Mouse (Mus musculus): ENCODE measurements around the gene Aqp6. TPM values are rescaled to one million over a fixed set of nuclear protein-coding genes. Genes with fewer than 3 reads are reported as not detected.

Gene Aqp6
- total RNA-seq, 2 experiments from 2014 or later = 0.25 TPM; not detected in 1

GRCm38 (mm10) chr15:99648326-99648725, 47.1 kb downstream of the Aqp6 start:
- no peak for DNase-seq

GRCm38 (mm10) chr15:99649067-99649761, 48.0 kb downstream of the Aqp6 start:
- no peak for DNase-seq

DNA sequence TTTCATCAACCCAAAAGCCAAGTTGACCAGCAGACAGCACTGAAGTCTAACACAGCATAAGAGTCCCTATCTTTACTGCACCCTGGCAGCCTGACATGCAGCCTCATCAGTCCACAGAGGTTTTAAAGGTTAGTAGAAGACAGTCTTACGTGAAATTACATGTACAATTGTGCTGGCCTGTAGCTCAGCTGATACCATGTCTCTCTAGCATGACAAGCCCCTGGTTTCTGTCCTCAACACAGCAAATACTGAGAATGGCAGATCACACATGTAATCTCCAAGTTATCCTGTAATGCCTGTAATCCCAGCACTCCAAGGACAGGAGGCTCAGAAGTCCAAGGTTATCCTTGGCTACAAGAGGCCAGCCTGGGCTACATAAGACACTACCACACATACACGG, 49.1 kb downstream of the Aqp6 start:
- DNase-seq = no peak

DNA sequence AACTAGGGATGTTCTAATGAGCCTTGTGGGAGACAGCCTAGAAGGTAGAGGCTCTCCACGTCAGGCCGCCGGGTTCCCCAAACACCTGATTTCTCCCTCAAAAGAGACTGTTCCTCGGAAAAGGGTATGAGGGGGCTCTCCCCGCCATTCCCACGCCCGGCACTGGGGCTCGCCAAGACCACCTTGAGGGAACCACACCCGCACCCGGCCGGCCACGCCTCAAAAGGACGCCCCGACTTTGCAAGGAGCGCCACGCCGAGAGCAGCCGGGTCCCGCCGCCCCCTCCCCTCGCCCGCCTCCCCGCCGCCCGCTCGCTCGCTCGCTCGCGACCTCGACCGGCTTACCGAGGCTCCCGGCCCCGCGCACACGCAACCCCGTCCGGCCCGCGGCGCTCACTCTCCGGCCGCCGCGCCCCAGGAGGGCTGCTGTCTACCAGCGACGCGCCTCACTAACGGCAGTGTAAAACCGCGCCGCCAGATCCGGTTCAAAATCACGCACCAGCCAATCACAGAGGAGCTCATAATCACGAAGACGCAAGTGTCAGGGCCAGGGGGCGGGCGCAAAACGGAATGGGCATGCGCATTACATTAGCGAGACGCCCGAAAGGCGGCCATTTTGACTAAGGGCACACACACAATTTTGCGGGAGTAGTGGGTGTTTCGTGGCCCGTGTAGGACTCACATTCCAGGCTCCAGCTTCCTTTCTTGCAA, 50.1 kb downstream of the Aqp6 start, which contains the start of gene Racgap1:
TSS of gene Racgap1 (minus strand) at position 494 of the 710 bp plus-strand sequence.
- DNase-seq = peak; percentile 97 to 98

DNA sequence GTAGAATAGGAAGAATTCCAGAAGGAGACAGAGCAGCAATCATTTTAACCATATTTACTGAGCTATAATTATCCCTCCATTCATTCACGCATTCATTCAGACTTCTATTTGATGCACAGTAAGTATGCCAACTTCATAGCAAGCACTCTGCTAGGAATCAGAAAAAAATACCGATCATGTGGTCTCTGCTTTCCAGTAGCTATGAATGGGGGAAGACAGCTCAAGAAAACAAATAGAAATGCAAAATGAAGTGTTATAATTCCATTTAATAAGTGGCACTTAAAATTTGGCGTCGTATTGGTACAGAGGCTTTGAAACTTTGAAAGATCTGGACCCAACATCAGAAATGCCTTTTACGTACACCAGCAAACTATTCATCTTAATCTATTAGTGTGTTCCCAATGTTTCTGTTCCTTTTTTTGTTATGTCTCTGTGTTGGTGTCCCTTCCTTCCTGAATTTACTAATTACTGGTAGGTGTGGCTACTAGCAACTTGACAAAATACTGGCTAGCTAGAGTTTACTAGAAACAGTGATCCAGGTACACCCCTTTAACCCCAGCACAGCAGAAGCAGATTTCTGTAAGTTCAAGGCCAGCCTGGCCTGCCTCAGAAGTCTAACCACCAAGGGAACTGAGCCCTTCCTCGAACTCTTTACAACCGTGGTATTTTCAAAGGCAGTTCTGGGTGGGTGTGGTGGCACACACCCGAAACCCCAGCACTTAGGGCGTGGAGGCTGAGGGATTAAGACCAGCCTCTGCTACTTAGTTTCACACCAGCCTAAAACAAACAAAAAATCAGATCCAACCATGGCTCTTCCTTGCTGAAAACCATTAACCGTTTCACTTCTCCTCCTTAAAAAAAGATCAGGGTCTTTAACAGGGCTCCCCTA, 51.0 kb downstream of the Aqp6 start:
- no peak for DNase-seq

DNA sequence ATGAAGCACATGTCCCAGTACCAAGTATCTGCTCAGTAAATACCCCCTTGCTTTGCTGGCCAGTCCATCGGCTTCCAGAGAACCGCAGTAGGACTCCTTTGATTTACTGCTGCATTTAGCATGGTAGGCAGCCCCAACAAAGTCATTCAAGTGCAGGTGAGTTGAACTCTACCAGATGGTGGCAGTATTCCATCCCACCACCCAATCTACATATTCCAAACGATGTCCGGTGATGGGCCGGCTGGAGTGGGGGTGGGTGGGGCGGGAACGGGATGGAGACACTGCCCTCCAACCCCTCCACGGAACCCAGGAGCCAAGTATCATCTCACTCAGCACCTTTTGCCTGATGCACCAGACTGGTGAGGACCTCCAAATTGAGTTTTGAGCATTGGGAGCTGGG, 52.1 kb downstream of the Aqp6 start:
- no peak for DNase-seq

DNA sequence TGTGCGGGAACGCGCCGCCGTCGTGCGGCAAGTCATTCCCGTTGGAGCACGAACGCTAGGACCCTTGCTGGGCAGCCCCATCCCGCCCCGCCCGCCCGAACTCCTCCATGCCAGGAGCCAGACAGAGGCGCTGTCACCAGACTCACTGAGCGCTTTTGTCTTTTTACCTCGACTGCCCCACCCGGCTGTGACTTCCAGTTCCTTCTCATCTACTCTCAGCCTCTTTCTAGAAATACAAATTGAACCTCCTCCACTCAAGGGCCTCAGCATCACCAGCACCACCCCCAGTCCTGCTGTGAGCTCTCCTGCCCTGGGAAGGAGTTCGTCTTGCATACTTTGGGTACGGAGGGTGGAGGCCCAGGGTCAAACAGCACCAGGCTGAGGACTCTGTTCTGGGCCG, 52.7 kb downstream of the Aqp6 start:
- no peak for DNase-seq

Other genes with a start within 250 kb of the Aqp6 start
- 10 to 100 TPM; 13.4 to 14.8 TPM for gene Fmnl3, start 230.9 kb upstream of the Aqp6 start, total RNA-seq (2021)
- 100 to 1,000 TPM; 225 to 256 TPM for gene Tmbim6, start 208.5 kb upstream of the Aqp6 start, total RNA-seq (2021)
- gene Nckap5l, start 143.7 kb upstream of the Aqp6 start, total RNA-seq (2021) = 1 to 10 TPM; 2.5 to 3.8 TPM
- gene Bcdin3d, start 126.7 kb upstream of the Aqp6 start, total RNA-seq (2021) = 1 to 10 TPM; 3.7 to 3.9 TPM
- gene Faim2, start 73.2 kb upstream of the Aqp6 start, total RNA-seq (2021) = under 1 TPM; 0.22 to 0.28 TPM
- not detected for gene Aqp2, start 22.3 kb upstream of the Aqp6 start, total RNA-seq (2021)
- 1 to 10 TPM in 1 of 2 experiments, under 1 TPM in 1; 0.30 to 2.5 TPM for gene Aqp5, start 10.6 kb upstream of the Aqp6 start, total RNA-seq (2021)
- 1 to 10 TPM in 1 of 2 experiments, under 1 TPM in 1; 0.82 to 1.6 TPM for gene Racgap1, start 50.3 kb downstream of the Aqp6 start, total RNA-seq (2021)
- under 1 TPM in 1 of 2 experiments, not detected in 1; 0.49 TPM for gene Asic1, start 69.0 kb downstream of the Aqp6 start, total RNA-seq (2021)
- gene Smarcd1, start 100.7 kb downstream of the Aqp6 start, total RNA-seq (2021) = 10 to 100 TPM; 18.6 to 19.0 TPM
- 1 to 10 TPM; 2.4 to 4.3 TPM for gene Gm17349, start 104.1 kb downstream of the Aqp6 start, total RNA-seq (2021)
- 100 to 1,000 TPM in 1 of 2 experiments, 10 to 100 TPM in 1; 53.9 to 160 TPM for gene Gpd1, start 116.1 kb downstream of the Aqp6 start, total RNA-seq (2021)
- gene Cox14, start 124.2 kb downstream of the Aqp6 start, total RNA-seq (2021) = 100 to 1,000 TPM; 238 to 271 TPM
- 10 to 100 TPM; 16.6 to 19.9 TPM for gene Cers5, start 171.5 kb downstream of the Aqp6 start, total RNA-seq (2021)

Measured in heart, adult 18-20 months (tissue).